Mouse (Mus musculus): ENCODE measurements around the gene Alx3. TPM values are rescaled to one million over a fixed set of nuclear protein-coding genes. Genes with fewer than 3 reads are reported as not detected.

Alx3 gene
- polyA plus RNA-seq, 1 experiment = 0.05 TPM

DNA sequence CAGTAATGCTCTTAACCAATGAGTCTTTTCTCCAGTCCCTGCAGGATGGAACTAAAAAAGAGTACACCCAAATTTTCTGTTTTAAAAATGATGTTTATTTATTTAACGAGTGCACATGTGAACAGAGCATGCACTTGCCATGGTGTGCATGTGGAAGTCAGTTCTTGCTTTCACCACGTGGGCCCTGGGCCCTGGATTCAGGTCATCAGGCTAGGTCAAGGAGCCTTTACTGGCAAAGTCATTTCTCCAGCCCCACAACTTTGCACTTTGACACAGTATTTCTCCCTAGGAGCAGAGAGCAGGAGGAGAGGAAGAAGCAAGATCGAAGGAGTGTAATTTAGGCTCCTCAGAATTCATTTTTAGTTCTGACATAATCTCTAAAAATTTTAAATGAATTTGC, 60.0 kb downstream of the Alx3 start:
- TF ChIP-seq CTCF (IDR thresholded peaks at IDR 0.05; ENCODE audit: control insufficient read depth, insufficient read depth, insufficient replicate concordance, low read depth, low read length) (no peak), POLR2A (IDR thresholded peaks at IDR 0.05; ENCODE audit: control insufficient read depth, low read depth, low read length) (no peak)
- Histone ChIP-seq H3K4me3 (ENCODE audit: control insufficient read depth, low read depth, low read length) (no peak overlapping the region), H3K27ac (ENCODE audit: control insufficient read depth, insufficient read depth, low read depth, low read length) (no peak overlapping the region), H3K27me3 (ENCODE audit: control insufficient read depth, insufficient read depth, low read length) (no peaks in the 10 kb centered on the region), H3K36me3 (ENCODE audit: control insufficient read depth, insufficient read depth, low read length) (no peaks in the 10 kb centered on the region), H3K4me1 (ENCODE audit: control insufficient read depth, insufficient read depth, low read length) (no peaks in the 10 kb centered on the region)

Other genes with a start within 250 kb of the Alx3 start
- gene Kcnc4, start 135.5 kb upstream of the Alx3 start, polyA plus RNA-seq (2012; rRNA removed) = 0.07 and 1.8 TPM in 2 replicates
- gene Slc6a17, start 77.0 kb upstream of the Alx3 start, polyA plus RNA-seq (2012; rRNA removed) = 0.88 and 1.00 TPM in 2 replicates
- gene Ubl4b, start 40.0 kb upstream of the Alx3 start, polyA plus RNA-seq (2012; rRNA removed) = 249 and 255 TPM in 2 replicates
- not detected in 2 replicates for gene Gm10961, start 36.3 kb downstream of the Alx3 start, polyA plus RNA-seq (2012; rRNA removed)
- gene Strip1, start 36.7 kb downstream of the Alx3 start, polyA plus RNA-seq (2012; rRNA removed) = 19.2 and 21.2 TPM in 2 replicates
- gene Ahcyl1, start 101.5 kb downstream of the Alx3 start, polyA plus RNA-seq (2012; rRNA removed) = 35.7 and 48.2 TPM in 2 replicates
- gene Csf1, start 165.4 kb downstream of the Alx3 start, polyA plus RNA-seq (2012; rRNA removed) = 2.8 and 3.5 TPM in 2 replicates